ENCODE assay signal across 38 mouse cellular contexts in the genomic region with DNA sequence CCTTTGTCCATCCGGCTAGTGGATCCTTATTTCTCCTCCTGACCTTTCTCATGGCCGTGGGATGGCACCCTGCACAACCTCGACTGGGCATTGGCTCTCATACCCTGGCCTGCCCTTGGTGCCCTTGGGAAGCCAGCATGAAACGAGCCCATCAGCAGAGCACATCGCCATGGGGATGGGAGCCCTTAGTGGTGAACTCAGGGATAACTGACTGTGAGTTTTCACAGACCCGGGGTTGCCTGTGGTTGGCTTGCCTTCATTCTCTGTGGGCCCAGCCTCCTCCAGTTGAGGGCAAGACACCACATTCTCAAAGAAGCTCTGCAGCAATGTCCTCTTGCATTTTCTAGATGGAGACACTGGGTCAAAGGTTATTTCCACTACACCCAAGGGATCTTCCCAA. TPM values are rescaled to one million over a fixed set of nuclear protein-coding genes. Genes with fewer than 3 reads are reported as not detected.
DNase-seq lines count a peak whose midpoint lies in the region; ATAC-seq and TF ChIP-seq lines count a peak whose summit lies in the region.
"Had no signal": no experiment of that assay in that cellular context is flagged by ENCODE, and none has a peak within 500 bp of the region (broad histone marks: within the 10 kb centered on the region; RNA-seq: fewer than 3 reads in every experiment).

No protein-coding gene starts in this region.

- no peaks in the 10 kb centered on the region for H3K9me3 ChIP-seq in hindbrain, postnatal 0 days (ENCODE audit: low read length)
- H3K9me3 ChIP-seq in hindbrain, embryonic 16.5 days (ENCODE audit: control insufficient read depth, low read length), result no peaks in the 10 kb centered on the region
- no peaks in the 10 kb centered on the region for H3K9me3 ChIP-seq in midbrain, postnatal 0 days (ENCODE audit: low read length)
- H3K9me3 ChIP-seq in midbrain, embryonic 13.5 days, result no peaks in the 10 kb centered on the region
- H3K9me3 ChIP-seq in heart, embryonic 10.5 days, result no peaks in the 10 kb centered on the region
- H3K9me3 ChIP-seq: hindbrain, embryonic 15.5 days; limb, embryonic 12.5 days; midbrain, embryonic 15.5 days; neural tube, embryonic 12.5 days had no signal

- no peak overlapping the region for H3K9ac ChIP-seq in hindbrain, postnatal 0 days (replicated peaks; ENCODE audit: low read length)
- no peak overlapping the region for H3K9ac ChIP-seq in hindbrain, embryonic 16.5 days (ENCODE audit: low read depth, low read length)
- no peak overlapping the region for H3K9ac ChIP-seq in midbrain, postnatal 0 days (replicated peaks; ENCODE audit: low read length, poor library complexity, severe bottlenecking)
- H3K9ac ChIP-seq in midbrain, embryonic 13.5 days (replicated peaks), result no peak overlapping the region
- H3K9ac ChIP-seq: heart, embryonic 12.5 days; hindbrain, embryonic 15.5 days; limb, embryonic 12.5 days; midbrain, embryonic 15.5 days; neural tube, embryonic 12.5 days had no signal

- WGBS in hindbrain, postnatal 0 days, result 44% methylated on average over 6 of the region's 6 CpGs
- WGBS in hindbrain, embryonic 16.5 days, result 31% methylated on average over 6 of the region's 6 CpGs
- WGBS in midbrain, postnatal 0 days, result 48% methylated on average over 6 of the region's 6 CpGs
- WGBS in midbrain, embryonic 13.5 days, result 45% methylated on average over 6 of the region's 6 CpGs
- 56% methylated on average over 6 of the region's 6 CpGs for WGBS in heart, embryonic 10.5 days

- H3K4me1 ChIP-seq in hindbrain, postnatal 0 days (ENCODE audit: insufficient read depth, low read length), result peaks cover 9% of the 10 kb centered on the region
- H3K4me1 ChIP-seq in hindbrain, embryonic 16.5 days (ENCODE audit: control insufficient read depth, insufficient read depth, low read depth, low read length), result peaks cover 19% of the 10 kb centered on the region
- peaks cover 5% of the 10 kb centered on the region for H3K4me1 ChIP-seq in midbrain, postnatal 0 days (ENCODE audit: insufficient read depth, low read length)
- peaks cover 35% of the 10 kb centered on the region for H3K4me1 ChIP-seq in midbrain, embryonic 13.5 days (replicated peaks)
- peaks cover 32% of the 10 kb centered on the region for H3K4me1 ChIP-seq in heart, embryonic 10.5 days

- H3K4me2 ChIP-seq in hindbrain, postnatal 0 days (ENCODE audit: low read depth, low read length), result no peak overlapping the region
- H3K4me2 ChIP-seq in hindbrain, embryonic 16.5 days (ENCODE audit: low read length), result no peak overlapping the region
- H3K4me2 ChIP-seq in midbrain, postnatal 0 days (ENCODE audit: low read depth, low read length, poor library complexity, severe bottlenecking), result no peak overlapping the region
- H3K4me2 ChIP-seq in midbrain, embryonic 13.5 days (replicated peaks), result no peak overlapping the region
- H3K4me2 ChIP-seq: heart, embryonic 12.5 days; hindbrain, embryonic 15.5 days; limb, embryonic 12.5 days; midbrain, embryonic 15.5 days; neural tube, embryonic 12.5 days had no signal

- peaks cover 11% of the 10 kb centered on the region; the same call in 1 of the 2 replicates for H3K27me3 ChIP-seq in hindbrain, postnatal 0 days (ENCODE audit: insufficient read depth, low read length)
- peaks cover 8% of the 10 kb centered on the region for H3K27me3 ChIP-seq in hindbrain, embryonic 16.5 days (replicated peaks; ENCODE audit: control insufficient read depth, insufficient read depth, low read length)
- H3K27me3 ChIP-seq in midbrain, postnatal 0 days (ENCODE audit: insufficient read depth, low read length), result peaks cover 6% of the 10 kb centered on the region
- H3K27me3 ChIP-seq in midbrain, embryonic 13.5 days, result peaks cover 38% of the 10 kb centered on the region
- H3K27me3 ChIP-seq in heart, embryonic 10.5 days (ENCODE audit: insufficient read depth, poor library complexity, severe bottlenecking), result peaks cover 86% of the 10 kb centered on the region

- no peak overlapping the region for H3K27ac ChIP-seq in hindbrain, postnatal 0 days
- no peak overlapping the region for H3K27ac ChIP-seq in hindbrain, embryonic 16.5 days (ENCODE audit: low read depth, low read length)
- H3K27ac ChIP-seq in midbrain, postnatal 0 days (ENCODE audit: low read depth, low read length), result no peak overlapping the region
- H3K27ac ChIP-seq in midbrain, embryonic 13.5 days, result no peak overlapping the region
- no peak overlapping the region for H3K27ac ChIP-seq in heart, embryonic 10.5 days
- H3K27ac ChIP-seq: hindbrain, embryonic 15.5 days; limb, embryonic 12.5 days; midbrain, embryonic 15.5 days; neural tube, embryonic 12.5 days had no signal

- H3K36me3 ChIP-seq in hindbrain, postnatal 0 days (ENCODE audit: insufficient read depth, low read length), result no peaks in the 10 kb centered on the region
- no peaks in the 10 kb centered on the region for H3K36me3 ChIP-seq in hindbrain, embryonic 16.5 days (ENCODE audit: control insufficient read depth, insufficient read depth, low read length)
- no peaks in the 10 kb centered on the region; the same call in 1 of the 2 replicates for H3K36me3 ChIP-seq in midbrain, postnatal 0 days (ENCODE audit: insufficient read depth, low read length)
- H3K36me3 ChIP-seq in midbrain, embryonic 13.5 days, result no peaks in the 10 kb centered on the region
- no peaks in the 10 kb centered on the region for H3K36me3 ChIP-seq in heart, embryonic 10.5 days
- H3K36me3 ChIP-seq: heart, embryonic 12.5 days; hindbrain, embryonic 15.5 days; limb, embryonic 12.5 days; midbrain, embryonic 15.5 days; neural tube, embryonic 12.5 days had no signal

- DNase-seq in hindbrain, postnatal 0 days (ENCODE audit: low spot score), result no peak
- DNase-seq in midbrain, postnatal 0 days (ENCODE audit: low spot score), result no peak
- peak; percentile 30 for DNase-seq in R1 (ENCODE audit: low read depth, low spot score)
- no peak for DNase-seq in gastrocnemius, postnatal 10 days
- no peak for DNase-seq in heart, embryonic 10.5 days (ENCODE audit: low spot score)
- DNase-seq: B cell, adult 2 months; cerebellum, adult 2 months; cerebellum, postnatal 14 days; gastrocnemius, postnatal 36 days; heart, adult 18-20 months; heart, postnatal 4 days; kidney, adult 9 months; kidney, postnatal 10 days; lung, postnatal 4 days; thymus, adult 2 months; thymus, postnatal 4 days had no signal

- peak; percentile 26; the same call in 1 of the 2 replicates for TF ChIP-seq CTCF in hindbrain, postnatal 0 days (IDR thresholded peaks at IDR 0.05; ENCODE audit: low read depth)
- TF ChIP-seq CTCF in midbrain, postnatal 0 days (IDR thresholded peaks at IDR 0.05), result 0 out of 2 replicates have a peak, but pooled peaks have one; percentile 14

- no peak overlapping the region for H3K4me3 ChIP-seq in hindbrain, postnatal 0 days (ENCODE audit: low read length)
- no peak overlapping the region for H3K4me3 ChIP-seq in hindbrain, embryonic 16.5 days (ENCODE audit: low read length)
- H3K4me3 ChIP-seq in midbrain, postnatal 0 days (ENCODE audit: low read depth, low read length), result no peak overlapping the region
- no peak overlapping the region for H3K4me3 ChIP-seq in midbrain, embryonic 13.5 days (replicated peaks)
- no peak overlapping the region for H3K4me3 ChIP-seq in heart, embryonic 10.5 days
- H3K4me3 ChIP-seq: heart, embryonic 12.5 days; hindbrain, embryonic 15.5 days; limb, embryonic 12.5 days; megakaryocyte, embryonic 14.5 days; midbrain, embryonic 15.5 days; neural tube, embryonic 12.5 days had no signal

- ATAC-seq in hindbrain, postnatal 0 days, result no peak
- ATAC-seq in hindbrain, embryonic 16.5 days, result no peak
- ATAC-seq in midbrain, postnatal 0 days (ENCODE audit: low FRiP score), result no peak
- no peak for ATAC-seq in midbrain, embryonic 13.5 days
- ATAC-seq: forebrain, embryonic 14.5 days; intestine, embryonic 16.5 days; midbrain, embryonic 15.5 days had no signal

RNA-seq across cellular contexts. Expression of a gene that starts 4.0 kb away (rescaled TPM):
- total RNA-seq in hindbrain, postnatal 0 days (2014; rRNA removed), result 9.9 and 11.3 TPM in 2 replicates
- polyA plus RNA-seq in hindbrain, postnatal 0 days (2015; fragmentation: Nextera tagmentation; extraction: Ambion mirVana), result 9.1 and 9.4 TPM in 2 replicates
- 22.7 and 23.6 TPM in 2 replicates for polyA plus RNA-seq in hindbrain, embryonic 16.5 days (2015; fragmentation: Nextera tagmentation; extraction: Ambion mirVana)
- 7.9 and 9.3 TPM in 2 replicates for total RNA-seq in midbrain, postnatal 0 days (2014; rRNA removed)
- polyA plus RNA-seq in midbrain, postnatal 0 days (2015; fragmentation: Nextera tagmentation; extraction: Ambion mirVana), result 3.8 and 5.1 TPM in 2 replicates
- polyA plus RNA-seq in midbrain, embryonic 13.5 days (2015; fragmentation: Nextera tagmentation; extraction: Ambion mirVana), result 61.2 and 66.9 TPM in 2 replicates
- not detected for total RNA-seq in gastrocnemius, postnatal 10 days (2021)
- 0.41 and 1.5 TPM in 2 replicates for polyA plus RNA-seq in heart, embryonic 10.5 days (2016; fragmentation: Nextera tagmentation; extraction: Ambion mirVana)
- total RNA-seq: gastrocnemius, adult 18-20 months; gastrocnemius, postnatal 36 days; heart, adult 18-20 months; heart, postnatal 4 days; layer of hippocampus, postnatal 10 days; left cerebral cortex, adult 18-20 months; left cerebral cortex, postnatal 14 days; liver, adult 2 months had no signal
- polyA plus RNA-seq: cerebellum, adult 2 months; frontal cortex, adult 2 months; heart, embryonic 12.5 days; heart, postnatal 0 days; liver, adult 2 months; liver, embryonic 16.5 days; lung, embryonic 16.5 days had no signal

RNA-seq across cellular contexts. Expression of a gene that starts 22.6 kb away (rescaled TPM):
- total RNA-seq in hindbrain, postnatal 0 days (2014; rRNA removed), result 22.6 and 25.9 TPM in 2 replicates
- 19.3 and 22.4 TPM in 2 replicates for polyA plus RNA-seq in hindbrain, postnatal 0 days (2015; fragmentation: Nextera tagmentation; extraction: Ambion mirVana)
- 29.7 and 32.5 TPM in 2 replicates for polyA plus RNA-seq in hindbrain, embryonic 16.5 days (2015; fragmentation: Nextera tagmentation; extraction: Ambion mirVana)
- 19.2 and 19.8 TPM in 2 replicates for total RNA-seq in midbrain, postnatal 0 days (2014; rRNA removed)
- polyA plus RNA-seq in midbrain, postnatal 0 days (2015; fragmentation: Nextera tagmentation; extraction: Ambion mirVana), result 17.9 and 18.9 TPM in 2 replicates
- 36.4 and 37.8 TPM in 2 replicates for polyA plus RNA-seq in midbrain, embryonic 13.5 days (2015; fragmentation: Nextera tagmentation; extraction: Ambion mirVana)
- total RNA-seq in gastrocnemius, postnatal 10 days (2021), result 10 to 100 TPM; 12.1 to 12.9 TPM
- polyA plus RNA-seq in heart, embryonic 10.5 days (2016; fragmentation: Nextera tagmentation; extraction: Ambion mirVana), result 23.3 and 26.0 TPM in 2 replicates

RNA-seq across cellular contexts. Expression of a gene that starts 45.2 kb away (rescaled TPM):
- not detected in 2 replicates for total RNA-seq in hindbrain, postnatal 0 days (2014; rRNA removed)
- polyA plus RNA-seq in hindbrain, postnatal 0 days (2015; fragmentation: Nextera tagmentation; extraction: Ambion mirVana), result not detected in 2 replicates
- polyA plus RNA-seq in hindbrain, embryonic 16.5 days (2015; fragmentation: Nextera tagmentation; extraction: Ambion mirVana), result not detected in 2 replicates
- total RNA-seq in midbrain, postnatal 0 days (2014; rRNA removed), result not detected in 2 replicates
- not detected in 2 replicates for polyA plus RNA-seq in midbrain, postnatal 0 days (2015; fragmentation: Nextera tagmentation; extraction: Ambion mirVana)
- not detected in 2 replicates for polyA plus RNA-seq in midbrain, embryonic 13.5 days (2015; fragmentation: Nextera tagmentation; extraction: Ambion mirVana)
- total RNA-seq in gastrocnemius, postnatal 10 days (2021), result under 1 TPM; 0.09 to 0.27 TPM
- 0.34 TPM in 1 of 2 replicates, not detected in the other for polyA plus RNA-seq in heart, embryonic 10.5 days (2016; fragmentation: Nextera tagmentation; extraction: Ambion mirVana)
- total RNA-seq: adrenal gland, adult 18-20 months; adrenal gland, postnatal 4 days; gastrocnemius, adult 18-20 months; heart, adult 18-20 months; heart, postnatal 4 days; layer of hippocampus, postnatal 10 days; left cerebral cortex, adult 18-20 months; left cerebral cortex, postnatal 14 days; liver, adult 2 months; MEL had no signal
- polyA plus RNA-seq: cerebellum, adult 2 months; forebrain, embryonic 14.5 days; frontal cortex, adult 2 months; heart, embryonic 12.5 days; heart, postnatal 0 days; hindbrain, embryonic 15.5 days; intestine, embryonic 16.5 days; liver, adult 2 months; liver, embryonic 16.5 days; lung, embryonic 16.5 days; midbrain, embryonic 15.5 days had no signal

RNA-seq across cellular contexts. Expression of a gene that starts 47.4 kb away (rescaled TPM):
- 49.7 and 67.8 TPM in 2 replicates for total RNA-seq in hindbrain, postnatal 0 days (2014; rRNA removed)
- 37.6 and 42.8 TPM in 2 replicates for polyA plus RNA-seq in hindbrain, postnatal 0 days (2015; fragmentation: Nextera tagmentation; extraction: Ambion mirVana)
- 31.0 and 33.5 TPM in 2 replicates for polyA plus RNA-seq in hindbrain, embryonic 16.5 days (2015; fragmentation: Nextera tagmentation; extraction: Ambion mirVana)
- 26.3 and 32.8 TPM in 2 replicates for total RNA-seq in midbrain, postnatal 0 days (2014; rRNA removed)
- polyA plus RNA-seq in midbrain, postnatal 0 days (2015; fragmentation: Nextera tagmentation; extraction: Ambion mirVana), result 17.9 and 18.5 TPM in 2 replicates
- polyA plus RNA-seq in midbrain, embryonic 13.5 days (2015; fragmentation: Nextera tagmentation; extraction: Ambion mirVana), result 141 and 143 TPM in 2 replicates
- total RNA-seq in gastrocnemius, postnatal 10 days (2021), result 10 to 100 TPM; 34.7 to 51.6 TPM
- 92.1 and 96.5 TPM in 2 replicates for polyA plus RNA-seq in heart, embryonic 10.5 days (2016; fragmentation: Nextera tagmentation; extraction: Ambion mirVana)

RNA-seq across cellular contexts. Expression of a gene that starts 54.4 kb away (rescaled TPM):
- total RNA-seq in hindbrain, postnatal 0 days (2014; rRNA removed), result 30.0 and 34.4 TPM in 2 replicates
- 9.9 and 11.5 TPM in 2 replicates for polyA plus RNA-seq in hindbrain, postnatal 0 days (2015; fragmentation: Nextera tagmentation; extraction: Ambion mirVana)
- polyA plus RNA-seq in hindbrain, embryonic 16.5 days (2015; fragmentation: Nextera tagmentation; extraction: Ambion mirVana), result 13.1 and 14.5 TPM in 2 replicates
- 0.85 and 3.5 TPM in 2 replicates for total RNA-seq in midbrain, postnatal 0 days (2014; rRNA removed)
- polyA plus RNA-seq in midbrain, postnatal 0 days (2015; fragmentation: Nextera tagmentation; extraction: Ambion mirVana), result 0.33 and 1.2 TPM in 2 replicates
- 5.9 and 7.6 TPM in 2 replicates for polyA plus RNA-seq in midbrain, embryonic 13.5 days (2015; fragmentation: Nextera tagmentation; extraction: Ambion mirVana)
- not detected for total RNA-seq in gastrocnemius, postnatal 10 days (2021)
- polyA plus RNA-seq in heart, embryonic 10.5 days (2016; fragmentation: Nextera tagmentation; extraction: Ambion mirVana), result 0.07 and 0.88 TPM in 2 replicates
- total RNA-seq: gastrocnemius, adult 18-20 months; gastrocnemius, postnatal 36 days; heart, adult 18-20 months; heart, postnatal 4 days; layer of hippocampus, postnatal 10 days; liver, adult 2 months; MEL had no signal
- polyA plus RNA-seq: heart, postnatal 0 days; intestine, embryonic 16.5 days; limb, embryonic 12.5 days; liver, adult 2 months; lung, embryonic 16.5 days had no signal
